Mouse (Mus musculus) heart, embryonic 10.5 days (tissue): ENCODE measurements around the gene Ech1. TPM values are rescaled to one million over a fixed set of nuclear protein-coding genes. Genes with fewer than 3 reads are reported as not detected.

Experiments used
- DNase-seq: peaks from one replicate; pipeline ENCODE4 v3.0.0-alpha.2; 2017; ENCODE audit warnings: low spot score
- H3K27ac ChIP-seq: fragments of 300-500 bp; sonication (generic); 2 replicates; pipeline ENCODE4 v1.5.1; 2016; ENCODE audit warnings: mild to moderate bottlenecking
- H3K27me3 ChIP-seq: fragments of 300-500 bp; sonication (generic); 2 replicates; pipeline ENCODE4 v1.6.1; 2016; ENCODE audit warnings: mild to moderate bottlenecking; ENCODE audit not compliant: poor library complexity, insufficient read depth, severe bottlenecking
- H3K36me3 ChIP-seq: fragments of 300-500 bp; sonication (generic); 2 replicates; pipeline ENCODE4 v1.6.1; 2016; ENCODE audit warnings: mild to moderate bottlenecking, moderate library complexity
- H3K4me1 ChIP-seq: fragments of 300-500 bp; sonication (generic); 2 replicates; pipeline ENCODE4 v1.6.1; 2016; ENCODE audit warnings: mild to moderate bottlenecking
- H3K4me3 ChIP-seq: fragments of 300-500 bp; sonication (generic); 2 replicates; pipeline ENCODE4 v1.5.1; 2016; ENCODE audit warnings: mild to moderate bottlenecking, moderate library complexity
- H3K9me3 ChIP-seq: fragments of 300-500 bp; sonication (generic); 2 replicates; pipeline ENCODE4 v1.6.1; 2016; ENCODE audit warnings: mild to moderate bottlenecking, moderate library complexity
- WGBS: fragments of 180-500 bp; shearing (Covaris S2); methylation state at CpG from one replicate; pipeline ENCODE4 v1.1.7; 2016; 5-methylcytosine and 5-hydroxymethylcytosine counted together
- polyA plus RNA-seq: library from polyadenylated mRNA; unstranded; fragments of >200 nt; fragmentation: Nextera tagmentation; extraction: Ambion mirVana; gene quantifications from 2 replicates; pipeline ENCODE4 v1.2.1, GENCODE M21; 2016

The Ech1 gene
- polyA plus RNA-seq, 1 experiment from 2014 or later, result 118 TPM

- DNase-seq, result no peak
- Histone ChIP-seq H3K27ac (no peak overlapping the region), H3K27me3 (peaks cover 11% of the 10 kb centered on the region; the same call in 1 of the 2 replicates), H3K9me3 (no peaks in the 10 kb centered on the region), H3K4me3 (no peak overlapping the region), H3K36me3 (no peaks in the 10 kb centered on the region), H3K4me1 (peaks cover 10% of the 10 kb centered on the region; the same call in 1 of the 2 replicates)
- 69% methylated on average over 4 of the region's 4 CpGs for WGBS
These were observed 52.8 kb downstream of the Ech1 start for GRCm38 (mm10) chr7:28877856-28878255.

GRCm38 (mm10) chr7:28879606-28880005 is 54.6 kb downstream of the Ech1 start:
- H3K27me3 ChIP-seq, result peaks cover 11% of the 10 kb centered on the region; the same call in 1 of the 2 replicates
- 63% methylated on average over 7 of the region's 7 CpGs for WGBS
- DNase-seq, result no peak
- H3K27ac ChIP-seq, result no peak overlapping the region
- H3K4me1 ChIP-seq, result peaks cover 10% of the 10 kb centered on the region; the same call in 1 of the 2 replicates
- no peaks in the 10 kb centered on the region for H3K9me3 ChIP-seq
- H3K4me3 ChIP-seq, result no peak overlapping the region
- no peaks in the 10 kb centered on the region for H3K36me3 ChIP-seq

GRCm38 (mm10) chr7:28880554-28880953 is 55.5 kb downstream of the Ech1 start:
- Histone ChIP-seq H3K27me3 (peaks cover 16% of the 10 kb centered on the region; the same call in 1 of the 2 replicates), H3K36me3 (no peaks in the 10 kb centered on the region), H3K27ac (no peak overlapping the region), H3K4me3 (no peak overlapping the region), H3K4me1 (peaks cover 10% of the 10 kb centered on the region; the same call in 1 of the 2 replicates), H3K9me3 (no peaks in the 10 kb centered on the region)
- 75% methylated on average over 10 of the region's 10 CpGs for WGBS
- no peak for DNase-seq

- Histone ChIP-seq H3K4me3 (no peak within 1 kb of the TSS), H3K36me3 (no peaks in the 10 kb centered on the region), H3K27ac (no peak within 1 kb of the TSS), H3K4me1 (peaks cover 5% of the 10 kb centered on the region; the same call in 1 of the 2 replicates), H3K9me3 (no peaks in the 10 kb centered on the region), H3K27me3 (peaks cover 22% of the 10 kb centered on the region)
- 40% methylated on average over 13 of the region's 13 CpGs for WGBS
- DNase-seq, result no peak
These were observed 56.2 kb downstream of the Ech1 start, which contains the start of gene Capn12 for GRCm38 (mm10) chr7:28881199-28881598. TSS of gene Capn12 (plus strand) at chr7:28881422.

Other genes with a start within 250 kb of the Ech1 start
- gene Samd4b, start 227.1 kb upstream of the Ech1 start, polyA plus RNA-seq, result 24.5 and 29.7 TPM in 2 replicates
- 47.2 and 53.0 TPM in 2 replicates for gene Pak4, start 227.0 kb upstream of the Ech1 start, polyA plus RNA-seq
- gene Acp7, start 193.9 kb upstream of the Ech1 start, polyA plus RNA-seq, result 0.34 TPM in 1 of 2 replicates, not detected in the other
- gene Fbxo27, start 132.4 kb upstream of the Ech1 start, polyA plus RNA-seq, result 4.7 and 6.3 TPM in 2 replicates
- gene Fbxo17, start 108.4 kb upstream of the Ech1 start, polyA plus RNA-seq, result 13.4 and 13.6 TPM in 2 replicates
- gene Mrps12, start 83.4 kb upstream of the Ech1 start, polyA plus RNA-seq, result 132 and 168 TPM in 2 replicates
- 30.7 and 32.2 TPM in 2 replicates for gene Sars2, start 83.2 kb upstream of the Ech1 start, polyA plus RNA-seq
- not detected in 2 replicates for gene Ccer2, start 69.0 kb upstream of the Ech1 start, polyA plus RNA-seq
- 53.8 and 57.8 TPM in 2 replicates for gene Sirt2, start 58.5 kb upstream of the Ech1 start, polyA plus RNA-seq
- 50.5 and 50.7 TPM in 2 replicates for gene Nfkbib, start 57.7 kb upstream of the Ech1 start, polyA plus RNA-seq
- 3.8 and 5.2 TPM in 2 replicates for gene Rinl, start 36.2 kb upstream of the Ech1 start, polyA plus RNA-seq
- gene Hnrnpl, start 16.7 kb upstream of the Ech1 start, polyA plus RNA-seq, result 213 and 221 TPM in 2 replicates
- 2.8 and 3.6 TPM in 2 replicates for gene Lgals4, start 8.6 kb downstream of the Ech1 start, polyA plus RNA-seq
- gene Lgals7, start 38.6 kb downstream of the Ech1 start, polyA plus RNA-seq, result 0.24 and 0.81 TPM in 2 replicates
- 0.20 and 0.34 TPM in 2 replicates for gene Capn12, start 56.2 kb downstream of the Ech1 start, polyA plus RNA-seq
- gene Actn4, start 137.1 kb downstream of the Ech1 start, polyA plus RNA-seq, result 319 and 371 TPM in 2 replicates
- 289 and 329 TPM in 2 replicates for gene Eif3k, start 156.6 kb downstream of the Ech1 start, polyA plus RNA-seq
- gene Map4k1, start 156.8 kb downstream of the Ech1 start, polyA plus RNA-seq, result 9.9 and 14.3 TPM in 2 replicates